Mouse (Mus musculus): ENCODE results near the gene Syngr1.
"Not testable (repeated sequence)": the region's sequence is repeated elsewhere in the genome, so short reads cannot be mapped to it uniquely, and the experiment has no call there.

Gene Syngr1

DNA sequence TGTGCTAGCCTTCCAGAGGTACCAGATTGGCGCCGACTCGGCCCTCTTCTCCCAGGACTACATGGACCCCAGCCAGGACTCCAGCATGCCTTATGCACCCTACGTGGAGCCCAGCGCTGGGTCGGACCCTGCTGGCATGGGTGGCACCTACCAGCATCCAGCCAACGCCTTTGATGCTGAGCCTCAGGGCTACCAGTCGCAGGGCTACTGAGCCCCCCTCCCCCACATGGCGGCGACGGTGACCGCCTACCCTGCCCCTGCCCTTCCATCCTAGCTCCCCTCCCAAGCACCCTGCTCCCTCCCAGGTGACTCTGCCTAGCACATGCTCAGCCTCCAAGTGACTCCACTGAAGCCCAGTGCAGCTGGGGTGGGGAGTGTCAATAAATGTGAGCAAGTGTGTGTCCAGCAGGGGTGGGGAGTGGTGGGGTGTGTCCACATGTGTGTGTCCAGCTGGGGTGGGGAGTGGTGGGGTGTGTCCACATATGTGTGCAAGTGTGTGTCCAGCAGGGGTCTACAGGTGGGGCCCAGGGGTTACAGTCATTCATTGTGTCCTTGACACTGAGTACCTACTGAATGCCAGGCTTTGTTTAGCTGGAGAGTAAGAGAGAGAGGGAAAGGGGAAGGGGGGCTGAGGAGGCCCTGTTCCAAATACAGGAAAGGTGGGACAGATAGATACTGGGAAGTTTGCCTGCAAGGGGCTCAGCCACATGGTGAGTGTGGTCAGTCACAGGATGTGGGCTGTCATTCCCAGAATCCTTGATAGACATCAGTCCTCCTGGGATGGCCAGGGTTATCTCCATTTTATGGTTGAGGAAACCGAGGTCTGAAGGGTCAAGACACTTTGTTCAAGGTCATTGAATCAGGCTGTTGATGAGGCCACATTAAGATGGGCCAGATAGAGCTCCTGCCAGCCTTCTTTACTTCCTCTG is 25.0 kb downstream of the Syngr1 start:
- DNase-seq (ENCODE audit: low spot score in 2 of 2) = no peak

- no peak for DNase-seq (ENCODE audit: low spot score in 2 of 2)
These were observed 26.0 kb downstream of the Syngr1 start for GRCm38 (mm10) chr15:80117154-80117553.

GRCm38 (mm10) chr15:80119076-80119475 is 27.9 kb downstream of the Syngr1 start:
- no peak for DNase-seq (ENCODE audit: low spot score in 2 of 2)

DNA sequence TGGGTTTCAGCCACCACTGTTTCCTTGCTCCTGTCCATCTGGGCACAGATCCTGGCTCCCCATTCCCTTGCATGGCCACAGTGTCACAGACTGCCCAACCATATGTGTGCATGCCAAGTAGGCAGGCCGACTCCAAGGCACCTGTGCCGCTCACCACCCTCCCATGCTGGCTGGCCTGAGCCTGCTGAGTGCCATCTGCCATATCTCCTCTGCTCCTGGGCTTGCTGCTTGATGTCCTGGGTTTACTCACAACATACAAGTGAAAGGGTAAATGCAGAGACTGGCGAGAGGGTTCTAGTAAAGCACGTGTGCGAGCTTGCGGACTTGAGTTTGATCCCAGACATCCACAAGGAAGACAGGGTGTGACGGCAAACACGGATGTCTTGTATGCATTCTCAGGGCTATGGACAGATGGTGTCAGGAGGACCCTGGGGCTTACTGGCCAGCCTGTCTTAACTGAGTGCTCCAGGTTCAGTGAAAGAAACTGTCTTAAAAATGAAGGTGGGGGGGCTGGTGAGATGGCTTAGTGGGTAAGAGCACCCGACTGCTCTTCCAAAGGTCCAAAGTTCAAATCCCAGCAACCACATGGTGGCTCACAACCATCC is 30.7 kb downstream of the Syngr1 start:
- DNase-seq (ENCODE audit: low spot score in 2 of 2) = no peak

DNA sequence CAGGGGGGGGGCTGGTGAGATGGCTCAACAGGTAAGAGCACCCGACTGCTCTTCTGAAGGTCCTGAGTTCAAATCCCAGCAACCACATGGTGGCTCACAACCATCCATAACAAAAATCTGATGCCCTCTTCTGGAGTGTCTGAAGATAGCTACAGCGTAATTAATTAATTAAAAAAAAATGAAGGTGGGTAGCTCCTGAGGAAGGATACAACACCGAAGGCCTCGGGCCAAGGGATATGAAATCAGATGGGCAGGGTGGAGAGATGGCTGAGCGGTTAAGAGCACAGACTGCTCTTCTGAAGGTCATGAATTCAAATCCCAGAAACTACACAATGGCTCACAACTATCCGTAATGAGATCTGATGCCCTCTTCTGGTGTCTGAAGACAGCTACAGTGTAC is 31.3 kb downstream of the Syngr1 start:
- DNase-seq (ENCODE audit: low spot score in 2 of 2) = not testable (repeated sequence)

DNA sequence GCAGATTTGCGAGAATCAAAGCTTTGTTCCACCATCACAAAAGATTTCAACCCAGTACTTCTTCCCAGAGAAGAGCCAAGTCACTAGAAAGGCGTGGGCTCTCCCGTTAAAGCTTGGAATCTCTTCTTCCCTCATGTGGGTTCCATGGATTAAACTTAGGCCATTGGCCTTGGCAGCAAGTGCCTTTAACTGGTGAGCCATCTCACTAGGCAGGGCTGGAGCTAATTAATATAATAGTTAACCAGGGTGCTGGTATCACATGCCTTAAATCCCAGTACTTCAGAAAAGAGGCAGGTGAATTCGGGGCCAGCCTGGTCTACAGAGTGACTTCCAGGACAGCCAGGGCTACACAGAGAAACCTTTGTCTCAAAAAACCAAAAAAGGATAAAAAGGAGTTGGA is 33.5 kb downstream of the Syngr1 start:
- no peak for DNase-seq (ENCODE audit: low spot score in 2 of 2)

DNA sequence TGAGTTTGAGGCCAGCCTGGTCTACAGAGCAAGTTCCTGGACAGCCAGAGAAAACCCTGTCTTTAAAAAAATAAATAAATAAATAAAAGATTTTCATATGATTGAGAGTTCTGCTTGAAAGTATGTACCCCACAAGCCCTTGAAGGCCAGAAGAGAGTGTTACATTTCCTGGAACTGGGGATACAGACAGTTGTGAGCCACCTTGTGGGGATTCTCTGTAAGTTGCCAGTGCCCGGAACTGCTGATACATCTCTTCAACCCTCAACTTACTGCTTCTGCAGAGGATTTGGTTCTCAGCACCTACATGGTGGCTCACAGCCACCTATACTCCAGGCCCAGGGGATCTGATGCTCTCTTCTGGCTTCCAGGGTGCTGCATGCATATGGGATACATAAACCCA is 36.1 kb downstream of the Syngr1 start:
- no peak for DNase-seq (ENCODE audit: low spot score in 2 of 2)

DNA sequence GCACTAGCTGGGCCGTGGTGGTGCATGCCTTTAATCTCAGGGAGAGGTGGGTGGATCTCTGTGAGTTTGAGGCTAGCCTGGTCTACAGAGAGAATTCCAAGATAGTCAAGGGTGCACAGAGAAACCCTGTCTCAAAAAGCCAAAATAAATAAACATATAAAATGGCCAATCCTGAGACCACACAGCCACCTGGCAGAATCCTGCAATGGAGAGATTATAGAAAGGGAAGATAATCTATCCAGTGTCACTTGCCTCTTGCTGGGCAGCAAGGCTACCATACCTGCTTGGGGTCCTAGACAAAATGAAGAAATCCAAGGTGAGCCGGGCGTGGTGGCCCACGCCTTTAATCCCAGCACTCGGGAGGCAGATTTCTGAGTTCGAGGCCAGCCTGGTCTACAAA is 38.8 kb downstream of the Syngr1 start:
- DNase-seq (ENCODE audit: low spot score in 2 of 2) = no peak

- DNase-seq (ENCODE audit: low spot score in 2 of 2) = no peak
These were observed 39.6 kb downstream of the Syngr1 start for GRCm38 (mm10) chr15:80130689-80131088.

- no peak for DNase-seq (ENCODE audit: low spot score in 2 of 2)
These were observed 40.3 kb downstream of the Syngr1 start for GRCm38 (mm10) chr15:80131421-80131820.

GRCm38 (mm10) chr15:80132452-80132851 is 41.3 kb downstream of the Syngr1 start:
- DNase-seq (ENCODE audit: low spot score in 2 of 2) = no peak

GRCm38 (mm10) chr15:80132993-80133586 is 42.0 kb downstream of the Syngr1 start, which contains the start of gene Tab1:
Gene Tab1 (plus strand): TSS chr15:80133127.
- peak; percentile 81 to 90 for DNase-seq (ENCODE audit: low spot score in 2 of 2)

- no peak for DNase-seq (ENCODE audit: low spot score in 2 of 2)
These were observed 42.7 kb downstream of the Syngr1 start for GRCm38 (mm10) chr15:80133682-80134449.

GRCm38 (mm10) chr15:80134450-80134847 is 43.3 kb downstream of the Syngr1 start:
- DNase-seq (ENCODE audit: low spot score in 2 of 2) = no peak

GRCm38 (mm10) chr15:80135499-80135898 is 44.4 kb downstream of the Syngr1 start:
- DNase-seq (ENCODE audit: low spot score in 2 of 2) = no peak

DNA sequence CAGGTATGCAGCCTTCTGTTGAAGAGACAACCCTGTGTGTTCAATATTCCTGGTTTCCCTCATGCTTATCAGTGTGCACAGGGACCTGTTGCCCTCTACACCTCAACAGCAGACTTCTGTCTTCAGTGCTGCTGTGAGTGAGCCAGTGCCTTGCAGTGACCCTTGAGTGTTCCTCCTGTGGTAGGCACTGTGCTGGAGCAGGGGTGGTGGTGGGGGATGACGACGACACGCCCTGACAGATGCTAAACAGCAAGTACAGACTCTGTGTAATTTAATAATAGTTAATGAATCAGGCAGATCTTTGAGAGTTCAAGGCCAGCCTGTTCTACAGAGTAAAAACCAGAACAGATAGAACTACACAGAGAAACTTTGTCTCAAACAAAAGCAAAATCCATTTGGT is 45.5 kb downstream of the Syngr1 start:
- no peak for DNase-seq (ENCODE audit: low spot score in 2 of 2)

DNA sequence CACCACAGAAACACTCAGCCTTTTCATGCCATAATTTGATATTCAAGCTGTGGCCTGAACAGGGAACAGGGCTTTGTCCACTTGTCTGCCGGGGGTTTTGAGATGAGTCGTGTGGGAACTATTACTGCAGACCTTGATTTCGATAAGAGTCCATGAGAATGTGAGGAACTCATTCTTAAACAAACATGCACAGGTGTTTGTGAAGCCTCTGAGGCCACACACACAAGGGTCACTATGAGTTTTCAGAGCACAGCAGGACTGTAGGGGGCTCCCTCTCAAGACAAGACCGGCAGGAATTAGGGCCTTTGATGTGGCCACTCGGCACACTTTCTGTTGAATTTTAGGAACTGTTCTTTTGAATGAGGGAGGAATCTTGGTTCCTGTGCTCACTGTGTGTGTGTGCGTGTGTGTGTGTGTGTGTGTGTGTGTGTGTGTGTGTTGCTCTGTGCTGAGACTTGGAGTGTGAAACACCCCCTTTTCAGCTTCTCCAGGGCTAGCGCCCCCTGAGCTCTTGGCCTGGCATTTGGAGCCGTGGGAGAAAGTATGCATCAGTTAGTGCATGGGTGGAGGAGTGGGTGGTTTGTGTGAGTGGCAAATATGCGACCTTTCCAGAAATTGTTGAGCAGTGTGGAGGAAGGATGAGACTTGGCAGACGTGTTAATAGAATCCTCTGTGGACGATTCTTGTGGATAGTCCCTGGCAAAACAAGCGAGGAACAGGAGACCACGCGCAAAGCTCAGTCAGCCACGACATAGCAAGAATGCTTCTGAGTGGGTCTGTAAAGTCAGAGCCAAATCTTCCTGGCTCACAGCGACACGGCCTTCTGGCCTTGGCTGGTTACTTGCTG is 47.0 kb downstream of the Syngr1 start:
- DNase-seq (ENCODE audit: low spot score in 2 of 2) = peak in 1 of 2 experiments; percentile 62

DNA sequence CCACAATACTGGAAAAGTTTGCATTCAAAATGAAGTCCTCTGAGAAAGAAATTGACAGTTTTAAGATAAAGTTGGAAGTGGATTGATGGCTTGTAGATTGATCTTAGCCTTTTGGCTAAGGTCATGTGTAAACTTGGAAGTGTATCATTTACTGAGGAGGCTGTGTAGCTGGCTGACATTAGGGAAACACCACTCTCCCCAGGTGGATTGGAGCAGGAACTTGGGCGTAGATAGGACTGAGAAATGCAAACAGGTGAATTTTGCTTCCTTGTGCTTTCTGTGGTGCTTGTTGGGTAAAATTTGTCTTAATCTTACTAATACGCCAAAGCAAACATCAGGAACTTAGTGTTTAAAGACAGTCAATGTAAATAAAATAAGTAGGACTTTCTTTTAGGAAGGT is 49.2 kb downstream of the Syngr1 start:
- no peak for DNase-seq (ENCODE audit: low spot score in 2 of 2)

DNA sequence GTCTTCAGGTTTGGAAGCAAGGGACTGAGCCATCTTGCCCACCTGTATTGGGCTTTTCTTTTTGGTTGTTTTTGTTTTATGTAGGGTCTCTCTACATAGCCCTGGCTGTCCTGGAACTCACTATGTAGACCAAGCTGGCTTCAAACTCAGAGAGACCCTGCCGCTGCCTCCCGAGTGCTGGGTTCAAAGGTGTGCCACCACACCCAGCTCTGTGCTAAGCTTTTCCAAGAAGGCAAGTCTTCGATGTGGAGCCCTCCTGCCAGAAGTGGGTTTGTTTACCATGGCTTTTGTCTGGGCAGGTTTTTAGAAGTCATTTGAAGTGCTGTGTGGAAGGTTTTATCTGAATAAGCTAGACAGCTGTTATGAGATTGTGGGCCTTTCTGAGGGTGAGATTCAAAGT is 49.7 kb downstream of the Syngr1 start:
- DNase-seq (ENCODE audit: low spot score in 2 of 2) = no peak

DNA sequence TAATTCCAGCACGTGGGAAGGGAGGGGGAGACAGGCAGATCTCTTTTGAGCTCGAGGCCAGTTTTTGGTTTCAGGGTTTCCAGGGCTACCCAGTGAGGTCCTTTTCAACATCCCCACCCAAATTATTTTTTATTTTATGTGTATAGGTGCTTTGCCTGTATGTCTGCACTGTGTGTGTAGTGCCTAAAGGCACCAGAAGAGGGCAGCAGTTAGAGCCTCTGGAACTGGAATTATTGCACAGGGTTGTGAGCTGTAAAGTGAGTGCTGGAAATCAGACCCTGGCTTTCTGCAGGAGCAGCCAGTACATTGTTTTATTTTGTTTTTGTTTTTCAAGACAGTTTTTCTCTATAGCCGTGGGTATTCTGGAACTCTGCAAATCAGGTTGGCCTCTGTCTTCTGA is 51.0 kb downstream of the Syngr1 start:
- DNase-seq (ENCODE audit: low spot score in 2 of 2) = no peak

- no peak for DNase-seq (ENCODE audit: low spot score in 2 of 2)
These were observed 52.6 kb downstream of the Syngr1 start for GRCm38 (mm10) chr15:80143760-80144159.

All from frontal cortex, postnatal 10 days (tissue).